Mouse (Mus musculus) lung, embryonic 15.5 days (tissue): ENCODE measurements around the gene Sox1. TPM values are rescaled to one million over a fixed set of nuclear protein-coding genes. Genes with fewer than 3 reads are reported as not detected.

Source experiments
- ATAC-seq: fragments of 200-750 bp; cut with Nextera tagmentation; 2 replicates; pipeline ENCODE4 v1.8.0; 2017; ENCODE audit warnings: moderate number of reproducible peaks, borderline replicate concordance; ENCODE audit not compliant: low FRiP score, low TSS enrichment; ENCODE audit errors: extremely low read depth
- H3K27ac ChIP-seq: fragments of 300-500 bp; sonication (generic); 2 replicates; pipeline ENCODE4 v1.5.1; 2015; ENCODE audit warnings: moderate library complexity, mild to moderate bottlenecking, inconsistent platforms
- H3K27me3 ChIP-seq: fragments of 300-500 bp; sonication (generic); 2 replicates; pipeline ENCODE4 v1.6.1; 2015; ENCODE audit warnings: inconsistent platforms
- H3K36me3 ChIP-seq: fragments of 300-500 bp; sonication (generic); 2 replicates; pipeline ENCODE4 v1.6.1; 2015; ENCODE audit warnings: inconsistent platforms
- H3K4me1 ChIP-seq: fragments of 300-500 bp; sonication (generic); 2 replicates; pipeline ENCODE4 v1.6.1; 2015; ENCODE audit warnings: inconsistent platforms
- H3K4me2 ChIP-seq: fragments of 300-500 bp; sonication (generic); 2 replicates; pipeline ENCODE4 v1.6.1; 2015; ENCODE audit warnings: inconsistent platforms, mild to moderate bottlenecking, moderate library complexity
- H3K4me3 ChIP-seq: fragments of 300-500 bp; sonication (generic); 2 replicates; pipeline ENCODE4 v1.5.1; 2015; ENCODE audit warnings: mild to moderate bottlenecking, inconsistent platforms
- H3K9ac ChIP-seq: fragments of 300-500 bp; sonication (generic); 2 replicates; pipeline ENCODE4 v1.6.1; 2015; ENCODE audit warnings: inconsistent platforms
- H3K9me3 ChIP-seq: fragments of 300-500 bp; sonication (generic); 2 replicates; pipeline ENCODE4 v1.6.1; 2016; ENCODE audit warnings: inconsistent platforms
- WGBS: fragments of 180-500 bp; shearing (Covaris S2); methylation state at CpG from one replicate; pipeline ENCODE4 v1.1.7; 2015; 5-methylcytosine and 5-hydroxymethylcytosine counted together
- polyA plus RNA-seq: library from polyadenylated mRNA; unstranded; fragments of >200 nt; fragmentation: Nextera tagmentation; extraction: Ambion mirVana; gene quantifications from 2 replicates; pipeline ENCODE4 v1.2.1, GENCODE M21; 2015

The Sox1 gene
- polyA plus RNA-seq, 1 experiment from 2014 or later, result not detected

DNA sequence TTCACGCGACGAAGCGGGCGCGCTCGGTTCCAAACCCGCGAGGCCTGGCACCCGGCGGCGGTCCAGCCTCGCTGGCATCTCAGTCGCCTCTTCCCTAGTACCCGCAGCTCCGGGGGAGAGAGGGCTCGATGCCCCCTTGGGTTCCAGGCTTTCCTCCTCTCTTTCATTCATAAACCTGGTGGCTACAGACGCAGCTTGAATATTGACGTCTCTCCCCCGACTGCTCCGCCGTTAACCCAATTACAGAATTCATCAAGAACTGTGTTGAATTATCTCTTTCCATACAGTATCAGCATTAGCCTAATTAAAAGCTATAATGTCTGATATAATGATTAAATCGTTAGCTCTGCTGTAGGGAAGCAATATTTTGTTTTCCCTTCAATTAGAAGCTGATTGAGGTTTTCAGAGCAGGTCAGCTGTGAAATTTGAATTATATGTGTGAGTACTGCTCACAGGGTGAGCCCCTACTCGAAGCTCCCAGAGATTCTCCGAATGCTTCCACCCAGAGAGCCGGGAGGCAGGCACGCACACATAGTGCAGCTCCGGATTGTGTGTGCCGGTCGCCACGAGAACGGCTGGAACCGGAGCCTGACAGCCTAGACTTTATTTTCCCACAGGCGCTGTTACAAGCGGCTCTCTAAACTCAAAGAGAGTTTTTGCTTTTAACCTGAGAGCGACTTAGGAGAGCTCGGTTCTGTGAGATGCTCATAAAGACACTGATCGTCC, 4.3 kb upstream of the Sox1 start:
- Histone ChIP-seq H3K4me1 (peaks cover 14% of the 10 kb centered on the region), H3K4me3 (no peak overlapping the region), H3K9me3 (no peaks in the 10 kb centered on the region), H3K27me3 (peaks cover 100% of the 10 kb centered on the region), H3K9ac (no peak overlapping the region), H3K4me2 (no peak overlapping the region), H3K36me3 (no peaks in the 10 kb centered on the region), H3K27ac (no peak overlapping the region)
- ATAC-seq, result no peak
- WGBS, result 2% methylated on average over 38 of the region's 38 CpGs

DNA sequence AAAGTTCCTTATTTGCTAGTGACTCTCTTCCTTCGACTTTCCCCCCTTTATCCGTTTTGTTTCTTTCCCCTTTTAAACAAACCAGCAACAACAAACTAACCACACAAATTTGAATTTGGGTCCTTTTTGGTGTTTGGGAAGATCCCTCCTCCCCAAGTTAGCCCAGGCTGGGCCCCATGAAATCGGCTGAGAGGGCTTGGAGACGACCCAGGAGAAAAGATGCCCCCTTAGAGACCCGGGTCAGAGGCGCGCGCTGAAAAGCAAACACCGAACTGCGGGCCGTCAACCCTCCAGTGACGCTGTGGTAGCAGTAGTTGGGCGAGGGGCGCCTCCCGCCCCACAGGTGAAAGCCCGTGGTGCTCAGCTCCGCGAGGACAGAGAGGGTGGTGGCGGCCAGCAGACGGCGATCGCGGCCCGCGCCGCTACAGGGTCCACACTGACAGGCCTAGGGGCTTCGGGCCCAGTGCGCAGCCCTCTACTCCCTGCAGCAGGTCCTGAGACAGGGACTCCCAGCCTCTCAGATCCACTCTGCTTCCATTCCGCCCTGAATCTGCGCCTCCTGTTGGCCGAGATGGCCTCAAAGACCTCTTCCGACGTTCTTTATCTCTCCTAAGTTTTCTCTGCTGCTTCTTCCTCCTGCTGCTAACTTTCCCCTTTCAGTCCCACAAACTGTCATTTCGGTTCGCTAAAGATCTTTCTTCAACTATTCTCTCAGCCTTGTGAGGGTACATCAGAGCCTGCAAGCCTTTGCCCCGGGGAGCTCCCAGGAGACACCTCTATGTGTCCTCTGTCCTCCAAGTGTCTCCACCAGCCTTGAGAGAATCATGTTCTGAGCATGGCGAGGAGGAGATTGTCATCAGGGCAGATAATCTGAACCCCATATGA, 3.5 kb upstream of the Sox1 start:
- H3K4me2 ChIP-seq, result no peak overlapping the region
- H3K27ac ChIP-seq, result no peak overlapping the region
- peaks cover 100% of the 10 kb centered on the region for H3K27me3 ChIP-seq
- no peak overlapping the region for H3K4me3 ChIP-seq
- H3K9ac ChIP-seq, result no peak overlapping the region
- 0 out of 2 replicates have a peak, but pooled peaks have one; percentile 31 for ATAC-seq
- no peaks in the 10 kb centered on the region for H3K9me3 ChIP-seq
- 2% methylated on average over 37 of the region's 37 CpGs for WGBS
- H3K4me1 ChIP-seq, result peaks cover 14% of the 10 kb centered on the region; the same call in 1 of the 2 replicates
- no peaks in the 10 kb centered on the region for H3K36me3 ChIP-seq

DNA sequence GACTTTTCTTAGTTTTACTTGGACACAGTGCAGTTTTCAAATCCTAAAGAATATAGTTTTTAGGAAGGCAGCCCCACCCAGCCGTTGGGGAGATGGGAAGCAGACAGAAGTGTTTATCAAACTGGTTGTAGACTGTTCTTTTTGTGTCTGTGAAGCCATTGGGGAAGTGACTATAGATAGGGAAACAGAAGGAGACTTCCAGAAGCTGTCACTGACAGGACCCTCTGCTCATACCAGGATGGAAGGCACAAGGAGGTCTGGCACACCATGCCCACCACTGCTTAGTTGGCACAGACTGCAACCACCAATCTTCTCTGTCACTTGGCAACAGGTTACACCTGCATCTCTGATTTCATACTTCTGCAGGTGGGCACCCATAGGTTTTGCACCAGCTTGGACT, 2.3 kb upstream of the Sox1 start:
- Histone ChIP-seq H3K27me3 (peaks cover 100% of the 10 kb centered on the region), H3K4me2 (no peak overlapping the region), H3K27ac (no peak overlapping the region), H3K4me1 (peaks cover 25% of the 10 kb centered on the region; the same call in 1 of the 2 replicates), H3K9me3 (no peaks in the 10 kb centered on the region), H3K36me3 (no peaks in the 10 kb centered on the region), H3K9ac (no peak overlapping the region), H3K4me3 (no peak overlapping the region)
- 9% methylated on average over 1 of the region's 1 CpGs for WGBS
- ATAC-seq, result no peak

DNA sequence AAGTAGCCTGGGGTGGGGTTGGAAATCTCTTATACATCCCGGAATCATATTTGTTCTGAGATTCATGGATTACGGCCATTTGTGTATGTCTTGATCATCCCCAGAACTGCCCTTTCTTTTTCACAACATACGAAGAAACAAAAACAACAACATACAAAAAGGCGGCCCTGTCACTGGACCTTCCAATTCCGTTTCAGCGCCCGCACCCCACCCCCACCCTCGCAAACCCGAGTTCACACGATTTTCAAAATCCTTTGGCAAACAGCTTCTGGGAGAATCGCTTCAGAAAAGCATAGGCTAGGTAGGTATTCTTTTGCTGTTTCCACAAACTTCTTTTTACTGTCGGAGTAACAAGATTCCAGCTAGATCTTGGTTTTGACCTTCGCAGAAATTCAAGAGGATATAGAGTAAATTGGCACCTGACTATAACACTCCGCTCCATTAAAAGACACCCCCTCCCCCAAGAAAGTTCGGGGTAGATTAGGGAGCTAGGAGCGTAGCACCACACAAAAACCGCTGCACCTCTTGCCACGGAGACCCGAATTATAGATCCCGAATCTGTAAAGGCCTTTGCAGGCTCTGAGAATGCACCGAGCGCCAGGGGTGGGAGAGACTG, 602 bp upstream of the Sox1 start:
- Histone ChIP-seq H3K4me3 (peak overlapping the region; percentile 38), H3K36me3 (no peaks in the 10 kb centered on the region), H3K9me3 (no peaks in the 10 kb centered on the region), H3K27me3 (peaks cover 99% of the 10 kb centered on the region), H3K4me1 (peaks cover 25% of the 10 kb centered on the region; the same call in 1 of the 2 replicates), H3K27ac (no peak overlapping the region), H3K4me2 (peak overlapping the region; percentile 66), H3K9ac (no peak overlapping the region)
- 2% methylated on average over 22 of the region's 22 CpGs for WGBS
- no peak for ATAC-seq

- Histone ChIP-seq H3K4me3 (peak overlapping the region; percentile 33), H3K9ac (no peak overlapping the region), H3K9me3 (no peaks in the 10 kb centered on the region), H3K4me2 (peak overlapping the region; percentile 46), H3K36me3 (no peaks in the 10 kb centered on the region), H3K4me1 (peaks cover 25% of the 10 kb centered on the region; the same call in 1 of the 2 replicates), H3K27me3 (peaks cover 99% of the 10 kb centered on the region), H3K27ac (no peak overlapping the region)
- ATAC-seq, result 0 out of 2 replicates have a peak, but pooled peaks have one; percentile 31
- under 1% methylated on average over 92 of the region's 118 CpGs for WGBS
Observed at GRCm38 (mm10) chr8:12396501-12397345, 1.6 kb downstream of the Sox1 start.

DNA sequence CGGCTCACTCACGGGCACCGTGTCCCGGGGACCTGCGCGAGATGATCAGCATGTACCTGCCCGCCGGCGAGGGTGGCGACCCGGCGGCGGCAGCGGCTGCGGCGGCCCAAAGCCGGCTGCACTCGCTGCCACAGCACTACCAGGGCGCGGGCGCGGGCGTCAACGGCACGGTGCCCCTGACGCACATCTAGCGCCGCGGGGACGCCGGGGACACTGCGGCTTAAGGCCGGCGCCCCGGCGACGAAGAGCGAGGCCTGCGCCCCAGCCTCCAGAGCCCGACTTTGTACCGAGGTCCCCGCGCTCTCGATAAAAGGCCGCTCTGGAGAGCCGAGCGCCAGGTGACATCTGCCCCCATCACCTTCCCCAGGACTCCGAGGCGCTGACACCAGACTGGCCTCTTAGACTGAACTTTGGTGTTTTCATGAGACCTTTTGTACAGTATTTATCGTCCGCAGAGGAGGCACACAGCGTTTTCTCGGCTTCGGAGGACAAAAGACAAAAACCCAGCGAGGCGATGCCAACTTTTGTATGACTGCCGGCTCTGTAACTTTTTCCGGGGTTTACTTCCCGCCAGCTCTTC, 2.3 kb downstream of the Sox1 start:
- Histone ChIP-seq H3K4me3 (peak overlapping the region; percentile 33), H3K9me3 (no peaks in the 10 kb centered on the region), H3K36me3 (no peaks in the 10 kb centered on the region), H3K4me1 (peaks cover 25% of the 10 kb centered on the region; the same call in 1 of the 2 replicates), H3K27ac (no peak overlapping the region), H3K4me2 (peak overlapping the region; percentile 46), H3K9ac (no peak overlapping the region), H3K27me3 (peaks cover 99% of the 10 kb centered on the region)
- 1% methylated on average over 58 of the region's 59 CpGs for WGBS
- ATAC-seq, result no peak

GRCm38 (mm10) chr8:12398011-12398945, 3.2 kb downstream of the Sox1 start:
- peaks cover 99% of the 10 kb centered on the region for H3K27me3 ChIP-seq
- no peak overlapping the region for H3K4me2 ChIP-seq
- no peak overlapping the region for H3K4me3 ChIP-seq
- WGBS, result 2% methylated on average over 21 of the region's 21 CpGs
- no peak overlapping the region for H3K27ac ChIP-seq
- H3K9me3 ChIP-seq, result no peaks in the 10 kb centered on the region
- peaks cover 25% of the 10 kb centered on the region; the same call in 1 of the 2 replicates for H3K4me1 ChIP-seq
- no peaks in the 10 kb centered on the region for H3K36me3 ChIP-seq
- H3K9ac ChIP-seq, result no peak overlapping the region
- ATAC-seq, result no peak

GRCm38 (mm10) chr8:12399421-12400205, 4.5 kb downstream of the Sox1 start:
- Histone ChIP-seq H3K4me3 (no peak overlapping the region), H3K9ac (no peak overlapping the region), H3K27ac (no peak overlapping the region), H3K36me3 (no peaks in the 10 kb centered on the region), H3K4me2 (no peak overlapping the region), H3K9me3 (no peaks in the 10 kb centered on the region), H3K4me1 (peaks cover 25% of the 10 kb centered on the region; the same call in 1 of the 2 replicates), H3K27me3 (peaks cover 99% of the 10 kb centered on the region)
- 3% methylated on average over 5 of the region's 5 CpGs for WGBS
- no peak for ATAC-seq

GRCm38 (mm10) chr8:12400611-12401390, 5.7 kb downstream of the Sox1 start:
- Histone ChIP-seq H3K36me3 (no peaks in the 10 kb centered on the region), H3K27ac (no peak overlapping the region), H3K4me3 (no peak overlapping the region), H3K27me3 (peaks cover 96% of the 10 kb centered on the region), H3K4me2 (no peak overlapping the region), H3K9ac (no peak overlapping the region), H3K4me1 (peaks cover 16% of the 10 kb centered on the region; the same call in 1 of the 2 replicates), H3K9me3 (no peaks in the 10 kb centered on the region)
- ATAC-seq, result no peak
- under 1% methylated on average over 39 of the region's 44 CpGs for whole genome bisulfite sequencing
